Mouse (Mus musculus) forebrain, embryonic 13.5 days (tissue): ENCODE data around the gene Zbp1. TPM values are rescaled to one million over a fixed set of nuclear protein-coding genes. Genes with fewer than 3 reads are reported as not detected.

Source experiments
- ATAC-seq: fragments of 200-750 bp; cut with Nextera tagmentation; 2 replicates; pipeline ENCODE4 v1.8.0; 2017
- H3K27ac ChIP-seq: fragments of 300-500 bp; sonication (generic); 2 replicates; pipeline ENCODE4 v1.5.1; 2015; ENCODE audit warnings: inconsistent platforms, mild to moderate bottlenecking, moderate library complexity
- H3K27me3 ChIP-seq: fragments of 300-500 bp; sonication (generic); 2 replicates; pipeline ENCODE4 v1.6.1; 2015; ENCODE audit warnings: mild to moderate bottlenecking, inconsistent platforms
- H3K36me3 ChIP-seq: fragments of 300-500 bp; sonication (generic); 2 replicates; pipeline ENCODE4 v1.6.1; 2015; ENCODE audit warnings: mild to moderate bottlenecking, inconsistent platforms; ENCODE audit not compliant: poor library complexity, severe bottlenecking
- H3K4me1 ChIP-seq: fragments of 300-500 bp; sonication (generic); 2 replicates; pipeline ENCODE4 v1.6.1; 2015; ENCODE audit warnings: inconsistent platforms
- H3K4me2 ChIP-seq: fragments of 300-500 bp; sonication (generic); 2 replicates; pipeline ENCODE4 v1.6.1; 2015; ENCODE audit warnings: inconsistent platforms, mild to moderate bottlenecking, moderate library complexity
- H3K4me3 ChIP-seq: fragments of 300-500 bp; sonication (generic); 2 replicates; pipeline ENCODE4 v1.5.1; 2015; ENCODE audit warnings: mild to moderate bottlenecking, inconsistent platforms
- H3K9ac ChIP-seq: fragments of 300-500 bp; sonication (generic); 2 replicates; pipeline ENCODE4 v1.6.1; 2015; ENCODE audit warnings: mild to moderate bottlenecking, inconsistent platforms
- H3K9me3 ChIP-seq: fragments of 300-500 bp; sonication (generic); replicated peaks from 2 replicates; pipeline ENCODE4 v1.6.1; 2016; ENCODE audit warnings: inconsistent platforms
- WGBS: fragments of 180-500 bp; shearing (Covaris S2); methylation state at CpG from one replicate; pipeline ENCODE4 v1.1.7; 2015; 5-methylcytosine and 5-hydroxymethylcytosine counted together
- polyA plus RNA-seq: library from polyadenylated mRNA; unstranded; fragments of >200 nt; fragmentation: Nextera tagmentation; extraction: Ambion mirVana; gene quantifications from 2 replicates; pipeline ENCODE4 v1.2.1, GENCODE M21; 2015

Zbp1 gene
- polyA plus RNA-seq, 1 experiment from 2014 or later, result not detected

- Histone ChIP-seq H3K4me1 (peaks cover 34% of the 10 kb centered on the region), H3K27me3 (peaks cover 11% of the 10 kb centered on the region), H3K36me3 (no peaks in the 10 kb centered on the region), H3K9me3 (peaks cover 7% of the 10 kb centered on the region; the same call in 1 of the 2 replicates), H3K4me3 (no peak overlapping the region), H3K27ac (peak overlapping the region; percentile 96; the same call in 1 of the 2 replicates), H3K4me2 (no peak overlapping the region), H3K9ac (no peak overlapping the region)
- ATAC-seq, result no peak
- WGBS, result 100% methylated on average over 1 of the region's 1 CpGs
Measured at GRCm38 (mm10) chr2:173172386-173172785, 46.3 kb downstream of the Zbp1 start.

GRCm38 (mm10) chr2:173171956-173172355 lies 46.8 kb downstream of the Zbp1 start:
- Histone ChIP-seq H3K4me1 (peaks cover 34% of the 10 kb centered on the region), H3K27ac (peak overlapping the region; percentile 31; the same call in 1 of the 2 replicates), H3K4me2 (peak overlapping the region; percentile 53), H3K9ac (peak overlapping the region; percentile 59; the same call in 1 of the 2 replicates), H3K27me3 (peaks cover 11% of the 10 kb centered on the region), H3K9me3 (peaks cover 7% of the 10 kb centered on the region; the same call in 1 of the 2 replicates), H3K4me3 (no peak overlapping the region), H3K36me3 (no peaks in the 10 kb centered on the region)
- WGBS, result 93% methylated on average over 5 of the region's 5 CpGs
- no peak for ATAC-seq

GRCm38 (mm10) chr2:173171470-173171869 lies 47.3 kb downstream of the Zbp1 start:
- Histone ChIP-seq H3K27me3 (peaks cover 11% of the 10 kb centered on the region), H3K4me2 (peak overlapping the region; percentile 53), H3K4me1 (peaks cover 34% of the 10 kb centered on the region), H3K27ac (peak overlapping the region; percentile 31; the same call in 1 of the 2 replicates), H3K36me3 (no peaks in the 10 kb centered on the region), H3K9ac (peak overlapping the region; percentile 59), H3K9me3 (peaks cover 7% of the 10 kb centered on the region; the same call in 1 of the 2 replicates), H3K4me3 (peak overlapping the region; percentile 21)
- WGBS, result 3% methylated on average over 30 of the region's 30 CpGs
- ATAC-seq, result no peak

- Histone ChIP-seq H3K4me2 (no peak overlapping the region), H3K9me3 (peaks cover 5% of the 10 kb centered on the region; the same call in 1 of the 2 replicates), H3K4me3 (no peak overlapping the region), H3K4me1 (peaks cover 34% of the 10 kb centered on the region), H3K27me3 (peaks cover 11% of the 10 kb centered on the region), H3K36me3 (no peaks in the 10 kb centered on the region), H3K9ac (no peak overlapping the region), H3K27ac (no peak overlapping the region)
- 54% methylated on average over 2 of the region's 2 CpGs for WGBS
- ATAC-seq, result no peak
Measured at GRCm38 (mm10) chr2:173170715-173171114, 48.0 kb downstream of the Zbp1 start.

- Histone ChIP-seq H3K27me3 (peaks cover 11% of the 10 kb centered on the region), H3K4me3 (no peak overlapping the region), H3K9me3 (no peaks in the 10 kb centered on the region), H3K4me1 (peaks cover 34% of the 10 kb centered on the region), H3K9ac (no peak overlapping the region), H3K36me3 (no peaks in the 10 kb centered on the region), H3K4me2 (no peak overlapping the region), H3K27ac (no peak overlapping the region)
- ATAC-seq, result no peak
- 75% methylated on average over 2 of the region's 2 CpGs for WGBS
Measured at GRCm38 (mm10) chr2:173170081-173170480, 48.6 kb downstream of the Zbp1 start.

GRCm38 (mm10) chr2:173168411-173168851 lies 50.3 kb downstream of the Zbp1 start:
- Histone ChIP-seq H3K9me3 (no peaks in the 10 kb centered on the region), H3K36me3 (no peaks in the 10 kb centered on the region), H3K4me2 (no peak overlapping the region), H3K4me1 (peaks cover 24% of the 10 kb centered on the region), H3K4me3 (no peak overlapping the region), H3K27ac (no peak overlapping the region), H3K9ac (no peak overlapping the region), H3K27me3 (peaks cover 11% of the 10 kb centered on the region)
- ATAC-seq, result no peak
- 69% methylated on average over 5 of the region's 5 CpGs for WGBS

- H3K4me1 ChIP-seq, result peaks cover 8% of the 10 kb centered on the region
- no peak overlapping the region for H3K9ac ChIP-seq
- H3K27ac ChIP-seq, result no peak overlapping the region
- no peak overlapping the region for H3K4me2 ChIP-seq
- no peak for ATAC-seq
- no peaks in the 10 kb centered on the region for H3K36me3 ChIP-seq
- H3K9me3 ChIP-seq, result no peaks in the 10 kb centered on the region
- H3K27me3 ChIP-seq, result no peaks in the 10 kb centered on the region
- 85% methylated on average over 10 of the region's 10 CpGs for WGBS
- no peak overlapping the region for H3K4me3 ChIP-seq
Measured at GRCm38 (mm10) chr2:173165357-173165756, 53.4 kb downstream of the Zbp1 start.

GRCm38 (mm10) chr2:173164946-173165345 lies 53.8 kb downstream of the Zbp1 start:
- ATAC-seq, result no peak
- no peaks in the 10 kb centered on the region for H3K27me3 ChIP-seq
- no peak overlapping the region for H3K4me3 ChIP-seq
- H3K9me3 ChIP-seq, result no peaks in the 10 kb centered on the region
- no peak overlapping the region for H3K9ac ChIP-seq
- H3K4me1 ChIP-seq, result peaks cover 8% of the 10 kb centered on the region
- 87% methylated on average over 10 of the region's 10 CpGs for WGBS
- no peaks in the 10 kb centered on the region for H3K36me3 ChIP-seq
- no peak overlapping the region for H3K27ac ChIP-seq
- H3K4me2 ChIP-seq, result no peak overlapping the region

- Histone ChIP-seq H3K27me3 (no peaks in the 10 kb centered on the region), H3K4me1 (peaks cover 8% of the 10 kb centered on the region), H3K4me3 (no peak overlapping the region), H3K4me2 (no peak overlapping the region), H3K27ac (no peak overlapping the region), H3K9me3 (no peaks in the 10 kb centered on the region), H3K9ac (no peak overlapping the region), H3K36me3 (no peaks in the 10 kb centered on the region)
- ATAC-seq, result no peak
- WGBS, result 53% methylated on average over 2 of the region's 2 CpGs
Measured at GRCm38 (mm10) chr2:173164358-173164757, 54.4 kb downstream of the Zbp1 start.

- Histone ChIP-seq H3K9ac (no peak overlapping the region), H3K4me3 (no peak overlapping the region), H3K27ac (no peak overlapping the region), H3K4me1 (peaks cover 8% of the 10 kb centered on the region), H3K9me3 (no peaks in the 10 kb centered on the region), H3K4me2 (no peak overlapping the region), H3K36me3 (no peaks in the 10 kb centered on the region), H3K27me3 (no peaks in the 10 kb centered on the region)
- WGBS, result 85% methylated on average over 8 of the region's 8 CpGs
- ATAC-seq, result no peak
Measured at GRCm38 (mm10) chr2:173163380-173163779, 55.3 kb downstream of the Zbp1 start.

- H3K4me1 ChIP-seq, result peaks cover 8% of the 10 kb centered on the region
- WGBS, result 57% methylated on average over 24 of the region's 24 CpGs
- peak; percentile 68 for ATAC-seq
Measured at GRCm38 (mm10) chr2:173159354-173160311, 59.1 kb downstream of the Zbp1 start.

GRCm38 (mm10) chr2:173158390-173159055 lies 60.2 kb downstream of the Zbp1 start:
- WGBS, result 91% methylated on average over 19 of the region's 19 CpGs
- Histone ChIP-seq H3K27me3 (no peaks in the 10 kb centered on the region), H3K36me3 (no peaks in the 10 kb centered on the region), H3K4me2 (no peak overlapping the region), H3K4me1 (peaks cover 8% of the 10 kb centered on the region), H3K27ac (no peak overlapping the region), H3K9ac (no peak overlapping the region), H3K9me3 (no peaks in the 10 kb centered on the region), H3K4me3 (no peak overlapping the region)
- no peak for ATAC-seq

More at GRCm38 (mm10) chr2:173159354-173160311, 59.1 kb downstream of the Zbp1 start:
- Histone ChIP-seq H3K9ac (no peak overlapping the region), H3K27me3 (no peaks in the 10 kb centered on the region), H3K4me3 (no peak overlapping the region), H3K4me2 (no peak overlapping the region), H3K36me3 (no peaks in the 10 kb centered on the region), H3K9me3 (no peaks in the 10 kb centered on the region), H3K27ac (no peak overlapping the region)
